Mouse (Mus musculus): Measurements from ENCODE around the gene Efcab9.

DNA sequence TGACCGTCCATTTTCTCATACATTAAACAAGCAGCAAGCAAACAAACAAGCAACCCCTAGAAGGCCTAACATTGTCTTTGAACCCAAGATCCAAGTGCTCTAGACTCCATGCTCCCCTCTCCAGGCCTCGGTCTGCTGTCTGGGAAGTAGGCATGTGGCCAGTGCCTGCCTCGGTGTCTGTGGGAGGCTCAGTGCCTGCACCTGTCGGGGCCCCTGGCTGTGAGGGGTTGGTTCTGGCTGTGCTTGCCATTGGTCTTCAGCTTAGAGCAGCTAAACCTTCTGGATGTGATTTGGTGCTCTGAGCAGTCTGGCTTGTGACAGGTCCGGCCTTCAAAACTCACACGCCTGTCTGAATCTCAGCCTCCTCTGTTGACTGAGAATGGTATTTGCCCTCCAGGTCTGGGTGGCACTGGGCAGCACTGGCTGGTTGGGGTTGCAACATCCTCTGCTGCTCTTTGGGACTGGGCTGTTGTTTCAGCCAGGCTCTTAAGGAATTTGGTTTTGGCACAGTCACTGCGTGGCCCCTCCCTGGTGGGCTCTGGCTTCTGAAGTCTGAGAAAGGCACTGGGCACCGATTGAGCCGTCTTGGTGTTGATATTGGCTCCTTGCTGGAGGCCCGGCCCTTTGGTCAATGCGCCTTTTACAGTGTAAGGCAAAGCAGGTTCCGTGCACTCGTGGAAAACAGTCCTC lies 20.7 kb upstream of the Efcab9 start:
- no peak for TF ChIP-seq CTCF (IDR thresholded peaks at IDR 0.05; ENCODE audit: borderline replicate concordance, insufficient read depth, low read length)
- TF ChIP-seq POLR2A (IDR thresholded peaks at IDR 0.05; ENCODE audit: low read depth, low read length), result no peak

Measured in embryonic fibroblast, embryonic 13.5 days (primary cell).